ENCODE assay signal across 8 mouse cellular contexts in the genomic region with DNA sequence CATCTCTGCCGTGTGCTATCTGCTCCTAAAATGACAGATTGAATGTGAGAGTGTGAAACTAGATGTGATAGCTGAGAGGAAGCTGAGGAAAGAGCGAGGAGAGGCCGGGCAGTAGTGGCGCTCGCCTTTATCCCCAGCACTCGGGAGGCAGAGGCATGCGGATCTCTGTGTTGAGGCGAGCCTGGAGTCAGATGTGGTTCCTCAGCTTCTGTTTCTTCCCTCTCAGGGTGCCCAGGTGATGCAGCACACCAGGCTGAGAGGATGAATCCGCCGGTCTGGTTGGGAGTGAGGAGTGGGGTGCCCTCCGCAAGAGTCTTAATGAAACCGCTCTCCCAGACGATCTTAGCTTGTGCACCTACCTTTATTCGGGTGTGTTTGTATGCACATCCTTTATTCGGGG. TPM values are rescaled to one million over a fixed set of nuclear protein-coding genes. Genes with fewer than 3 reads are reported as not detected.
DNase-seq lines count a peak whose midpoint lies in the region; ATAC-seq and TF ChIP-seq lines count a peak whose summit lies in the region.

No protein-coding gene starts in this region.

- H3K9me3 ChIP-seq in ES-Bruce4 (replicated peaks; ENCODE audit: control insufficient read depth, insufficient read depth, low read length, poor library complexity, severe bottlenecking): no peaks in the 10 kb centered on the region
- H3K9me3 ChIP-seq in hindbrain, embryonic 10.5 days: no peaks in the 10 kb centered on the region
- no peaks in the 10 kb centered on the region for H3K9me3 ChIP-seq in liver, postnatal 0 days (ENCODE audit: low read length)

- H3K9ac ChIP-seq in ES-Bruce4 (ENCODE audit: low read depth, poor library complexity, severe bottlenecking): peak overlapping the region; percentile 23
- peak overlapping the region; percentile 21; the same call in 1 of the 2 replicates for H3K9ac ChIP-seq in liver, postnatal 0 days (replicated peaks)

- no peak for ATAC-seq in liver, postnatal 0 days

- intact Hi-C loops in gastrocnemius, adult 2 months (cut with DNase I): loop anchor here (5.0 kb wide), 3 partner anchors 47 to 232 kb away; a partner anchor contains a TSS

- peak overlapping the region; percentile 60 for H3K27ac ChIP-seq in gastrocnemius, adult 2 months
- peak overlapping the region; percentile 59 for H3K27ac ChIP-seq in ES-Bruce4 (ENCODE audit: insufficient read depth, low read length)
- peak overlapping the region; percentile 64; the same call in 1 of the 2 replicates for H3K27ac ChIP-seq in hindbrain, embryonic 10.5 days
- peak overlapping the region; percentile 64 for H3K27ac ChIP-seq in liver, postnatal 0 days (ENCODE audit: low read depth)

- peak overlapping the region; percentile 64 for H3K4me3 ChIP-seq in gastrocnemius, adult 2 months
- H3K4me3 ChIP-seq in ES-Bruce4 (ENCODE audit: low read depth, low read length): peak overlapping the region; percentile 6
- peak overlapping the region; percentile 37 for H3K4me3 ChIP-seq in hindbrain, embryonic 10.5 days
- H3K4me3 ChIP-seq in liver, postnatal 0 days (ENCODE audit: low read depth, low read length): no peak overlapping the region

- H3K27me3 ChIP-seq in ES-Bruce4 (ENCODE audit: control insufficient read depth, insufficient read depth, low read length, poor library complexity, severe bottlenecking): no peaks in the 10 kb centered on the region
- peaks cover 57% of the 10 kb centered on the region for H3K27me3 ChIP-seq in hindbrain, embryonic 10.5 days (ENCODE audit: insufficient read depth, poor library complexity, severe bottlenecking)
- peaks cover 16% of the 10 kb centered on the region; the same call in 1 of the 2 replicates for H3K27me3 ChIP-seq in liver, postnatal 0 days (ENCODE audit: insufficient read depth, low read length)

- no peak for TF ChIP-seq POLR2A in ES-Bruce4 (IDR thresholded peaks at IDR 0.05; ENCODE audit: insufficient read depth, low read length)

- WGBS in hindbrain, embryonic 10.5 days: 58% methylated on average over 15 of the region's 15 CpGs
- 56% methylated on average over 15 of the region's 15 CpGs for WGBS in liver, postnatal 0 days (ENCODE audit: insufficient replicate concordance)

- H3K4me1 ChIP-seq in ES-Bruce4 (ENCODE audit: control insufficient read depth, insufficient read depth, low read length): peaks cover 6% of the 10 kb centered on the region
- H3K4me1 ChIP-seq in hindbrain, embryonic 10.5 days (replicated peaks): peaks cover 32% of the 10 kb centered on the region
- H3K4me1 ChIP-seq in liver, postnatal 0 days (ENCODE audit: insufficient read depth): peaks cover 13% of the 10 kb centered on the region

- no peak for TF ChIP-seq EP300 in ES-Bruce4 (IDR thresholded peaks at IDR 0.05; ENCODE audit: insufficient read depth, low read depth, low read length)
- no peak for TF ChIP-seq EP300 in liver, postnatal 0 days (IDR thresholded peaks at IDR 0.05; ENCODE audit: low read depth)

- H3K36me3 ChIP-seq in ES-Bruce4 (ENCODE audit: control insufficient read depth, insufficient read depth, low read length, poor library complexity, severe bottlenecking): no peaks in the 10 kb centered on the region
- no peaks in the 10 kb centered on the region for H3K36me3 ChIP-seq in hindbrain, embryonic 10.5 days
- H3K36me3 ChIP-seq in liver, postnatal 0 days (replicated peaks; ENCODE audit: insufficient read depth, low read length): no peaks in the 10 kb centered on the region

- no peak for DNase-seq in gastrocnemius, adult 2 months
- DNase-seq in gastrocnemius, postnatal 10 days: no peak
- DNase-seq in hindbrain, embryonic 10.5 days (ENCODE audit: low spot score): no peak
- DNase-seq in liver, postnatal 0 days: no peak
- no peak for DNase-seq in cerebellum, adult 11 months
- no peak for DNase-seq in cerebellum, postnatal 4 days (ENCODE audit: low spot score in 2 of 2)
- no peak for DNase-seq in thymus, postnatal 10 days (ENCODE audit: low spot score in 2 of 2)

- peak overlapping the region; percentile 47; the same call in 1 of the 2 replicates for H3K4me2 ChIP-seq in liver, postnatal 0 days (ENCODE audit: low read depth, low read length)

- no peak for TF ChIP-seq CTCF in gastrocnemius, adult 2 months (IDR thresholded peaks at IDR 0.05)
- TF ChIP-seq CTCF in ES-Bruce4 (IDR thresholded peaks at IDR 0.05; ENCODE audit: low read depth, low read length): no peak
- no peak for TF ChIP-seq CTCF in liver, postnatal 0 days (IDR thresholded peaks at IDR 0.05; ENCODE audit: low read depth)

RNA-seq across cellular contexts. Expression of a gene that starts 49.1 kb away (rescaled TPM):
- 100 to 1,000 TPM; 123 to 144 TPM for total RNA-seq in gastrocnemius, adult 2 months (2021)
- total RNA-seq in gastrocnemius, postnatal 10 days (2021): 100 to 1,000 TPM; 280 to 305 TPM
- polyA plus RNA-seq in ES-Bruce4 (2011; ENCODE audit: insufficient read depth, insufficient read length, low read depth, missing spikeins): 775 and 839 TPM in 2 replicates
- 236 and 359 TPM in 2 replicates for polyA plus RNA-seq in hindbrain, embryonic 10.5 days (2016; fragmentation: Nextera tagmentation; extraction: Ambion mirVana)
- polyA plus RNA-seq in liver, postnatal 0 days (2015; fragmentation: Nextera tagmentation; extraction: Ambion mirVana): 86.9 and 90.7 TPM in 2 replicates
